Mouse (Mus musculus): ENCODE measurements around the gene Rala.
"Not testable (repeated sequence)": the region's sequence is repeated elsewhere in the genome, so short reads cannot be mapped to it uniquely, and the experiment has no call there.

Rala gene

GRCm38 (mm10) chr13:17944078-17944917, at the start of gene Rala:
TSS of gene Rala (minus strand) at chr13:17944239.
- DNase-seq, result peak; percentile 96 to 97

GRCm38 (mm10) chr13:17993515-17993847, 49.4 kb upstream of the Rala start:
- DNase-seq, result no peak

- peak; percentile 98 for DNase-seq
Measured at GRCm38 (mm10) chr13:17992697-17993514, 48.9 kb upstream of the Rala start, which contains the start of gene Yae1d1. TSS of gene Yae1d1 (minus strand) at chr13:17993349.

- no peak for DNase-seq
Measured at GRCm38 (mm10) chr13:17992009-17992408, 48.0 kb upstream of the Rala start.

- peak; percentile 65 to 68 for DNase-seq
Measured at GRCm38 (mm10) chr13:17983194-17983593, 39.2 kb upstream of the Rala start.

GRCm38 (mm10) chr13:17982634-17983033, 38.6 kb upstream of the Rala start:
- DNase-seq, result no peak

GRCm38 (mm10) chr13:17976854-17977739, 33.1 kb upstream of the Rala start:
- no peak for DNase-seq

- DNase-seq, result peak in 1 of 2 experiments; percentile 7
Measured at GRCm38 (mm10) chr13:17975891-17976290, 31.9 kb upstream of the Rala start.

GRCm38 (mm10) chr13:17975457-17975856, 31.4 kb upstream of the Rala start:
- DNase-seq, result no peak

- no peak for DNase-seq
Measured at GRCm38 (mm10) chr13:17974734-17975133, 30.7 kb upstream of the Rala start.

GRCm38 (mm10) chr13:17960613-17961012, 16.6 kb upstream of the Rala start:
- DNase-seq, result no peak

- DNase-seq, result no peak
Measured at GRCm38 (mm10) chr13:17954282-17954681, 10.2 kb upstream of the Rala start.

- not testable (repeated sequence) for DNase-seq
Measured at GRCm38 (mm10) chr13:17950581-17950980, 6.5 kb upstream of the Rala start.

GRCm38 (mm10) chr13:17949555-17949954, 5.5 kb upstream of the Rala start:
- no peak for DNase-seq

- peak; percentile 29 to 52 for DNase-seq
Measured at GRCm38 (mm10) chr13:17943306-17944077, 547 bp downstream of the Rala start.

- no peak for DNase-seq
Measured at GRCm38 (mm10) chr13:17942338-17942737, 1.7 kb downstream of the Rala start.

- DNase-seq, result no peak
Measured at GRCm38 (mm10) chr13:17907309-17907708, 36.7 kb downstream of the Rala start.

GRCm38 (mm10) chr13:17901474-17901873, 42.6 kb downstream of the Rala start:
- no peak for DNase-seq

- no peak for DNase-seq
Measured at GRCm38 (mm10) chr13:17900641-17901040, 43.4 kb downstream of the Rala start.

- DNase-seq, result no peak
Measured at GRCm38 (mm10) chr13:17897040-17897439, 47.0 kb downstream of the Rala start.

- no peak for DNase-seq
Measured at GRCm38 (mm10) chr13:17891545-17891944, 52.5 kb downstream of the Rala start.

GRCm38 (mm10) chr13:17884211-17884610, 59.8 kb downstream of the Rala start:
- DNase-seq, result no peak

Data from kidney, postnatal 4 days (tissue).